Mouse (Mus musculus): ENCODE measurements around the gene Ints11. TPM values are rescaled to one million over a fixed set of nuclear protein-coding genes. Genes with fewer than 3 reads are reported as not detected.

Ints11 gene
- polyA plus RNA-seq, 1 experiment = 68.4 TPM

GRCm38 (mm10) chr4:155831205-155831766 is 38.1 kb upstream of the Ints11 start, which contains the start of gene Aurkaip1:
Aurkaip1 (plus strand) TSS chr4:155831272.
- peak within 1 kb of the TSS; percentile 93 for H3ac ChIP-seq (ENCODE audit: control insufficient read depth, insufficient read length, low read depth)
- H3K4me3 ChIP-seq (ENCODE audit: insufficient read depth, poor library complexity, severe bottlenecking) = peak within 1 kb of the TSS; percentile 74
- no peaks in the 10 kb centered on the region for H3K27me3 ChIP-seq (ENCODE audit: control insufficient read depth, insufficient read depth, insufficient read length)
- peaks cover 29% of the 10 kb centered on the region for H3K36me3 ChIP-seq (ENCODE audit: control insufficient read depth, insufficient read depth)
- H3K79me3 ChIP-seq (ENCODE audit: low read depth) = peaks cover 16% of the 10 kb centered on the region
- peaks cover 19% of the 10 kb centered on the region for H3K79me2 ChIP-seq (ENCODE audit: control insufficient read depth, insufficient read depth)
- no peak for TF ChIP-seq USF1 (IDR thresholded peaks at IDR 0.05; ENCODE audit: low read depth)
- peak; percentile 94 for TF ChIP-seq CTCF (IDR thresholded peaks at IDR 0.05; ENCODE audit: control insufficient read depth, insufficient read depth, insufficient read length)
- no peak for TF ChIP-seq MYOG (IDR thresholded peaks at IDR 0.05; ENCODE audit: control insufficient read depth, extremely low read depth, insufficient read length)
- TF ChIP-seq MAX (IDR thresholded peaks at IDR 0.05) = peak; percentile 37
- no peak for TF ChIP-seq MYOD1 (IDR thresholded peaks at IDR 0.05; ENCODE audit: control insufficient read depth, insufficient read length, low read depth)
- no peak for TF ChIP-seq FOSL1 (IDR thresholded peaks at IDR 0.05; ENCODE audit: insufficient read depth, low read length, poor library complexity, severe bottlenecking)
- TF ChIP-seq CEBPB (IDR thresholded peaks at IDR 0.05; ENCODE audit: low read depth) = no peak

GRCm38 (mm10) chr4:155831831-155832230 is 37.5 kb upstream of the Ints11 start:
- Histone ChIP-seq H3K79me3 (ENCODE audit: low read depth) (peaks cover 16% of the 10 kb centered on the region), H3ac (ENCODE audit: control insufficient read depth, insufficient read length, low read depth) (peak overlapping the region; percentile 93), H3K79me2 (ENCODE audit: control insufficient read depth, insufficient read depth) (peaks cover 19% of the 10 kb centered on the region), H3K36me3 (ENCODE audit: control insufficient read depth, insufficient read depth) (peaks cover 24% of the 10 kb centered on the region), H3K4me3 (ENCODE audit: insufficient read depth, poor library complexity, severe bottlenecking) (peak overlapping the region; percentile 74), H3K27me3 (ENCODE audit: control insufficient read depth, insufficient read depth, insufficient read length) (no peaks in the 10 kb centered on the region)
- no peak for TF ChIP-seq CTCF (IDR thresholded peaks at IDR 0.05; ENCODE audit: control insufficient read depth, insufficient read depth, insufficient read length)

GRCm38 (mm10) chr4:155832321-155832720 is 37.0 kb upstream of the Ints11 start:
- H3K79me3 ChIP-seq (ENCODE audit: low read depth) = peaks cover 16% of the 10 kb centered on the region
- peaks cover 19% of the 10 kb centered on the region for H3K36me3 ChIP-seq (ENCODE audit: control insufficient read depth, insufficient read depth)
- peak overlapping the region; percentile 93 for H3ac ChIP-seq (ENCODE audit: control insufficient read depth, insufficient read length, low read depth)
- TF ChIP-seq MYOD1 (IDR thresholded peaks at IDR 0.05; ENCODE audit: control insufficient read depth, insufficient read length, low read depth) (no peak), CTCF (IDR thresholded peaks at IDR 0.05; ENCODE audit: control insufficient read depth, insufficient read depth, insufficient read length) (no peak), MYOG (IDR thresholded peaks at IDR 0.05; ENCODE audit: control insufficient read depth, extremely low read depth, insufficient read length) (no peak)
- H3K27me3 ChIP-seq (ENCODE audit: control insufficient read depth, insufficient read depth, insufficient read length) = no peaks in the 10 kb centered on the region
- peak overlapping the region; percentile 74 for H3K4me3 ChIP-seq (ENCODE audit: insufficient read depth, poor library complexity, severe bottlenecking)
- H3K79me2 ChIP-seq (ENCODE audit: control insufficient read depth, insufficient read depth) = peaks cover 19% of the 10 kb centered on the region

- Histone ChIP-seq H3ac (ENCODE audit: control insufficient read depth, insufficient read length, low read depth) (no peak overlapping the region), H3K79me2 (ENCODE audit: control insufficient read depth, insufficient read depth) (peaks cover 19% of the 10 kb centered on the region), H3K27me3 (ENCODE audit: control insufficient read depth, insufficient read depth, insufficient read length) (no peaks in the 10 kb centered on the region), H3K79me3 (ENCODE audit: low read depth) (peaks cover 16% of the 10 kb centered on the region), H3K4me3 (ENCODE audit: insufficient read depth, poor library complexity, severe bottlenecking) (no peak overlapping the region), H3K36me3 (ENCODE audit: control insufficient read depth, insufficient read depth) (peaks cover 11% of the 10 kb centered on the region)
- TF ChIP-seq CTCF (IDR thresholded peaks at IDR 0.05; ENCODE audit: control insufficient read depth, insufficient read depth, insufficient read length) (no peak), FOSL1 (IDR thresholded peaks at IDR 0.05; ENCODE audit: insufficient read depth, low read length, poor library complexity, severe bottlenecking) (no peak), MYOG (IDR thresholded peaks at IDR 0.05; ENCODE audit: control insufficient read depth, extremely low read depth, insufficient read length) (no peak), MYOD1 (IDR thresholded peaks at IDR 0.05; ENCODE audit: control insufficient read depth, insufficient read length, low read depth) (no peak)
Measured at GRCm38 (mm10) chr4:155833234-155833633, 36.1 kb upstream of the Ints11 start.

GRCm38 (mm10) chr4:155833836-155834235 is 35.5 kb upstream of the Ints11 start:
- Histone ChIP-seq H3K4me3 (ENCODE audit: insufficient read depth, poor library complexity, severe bottlenecking) (no peak overlapping the region), H3ac (ENCODE audit: control insufficient read depth, insufficient read length, low read depth) (no peak overlapping the region), H3K79me3 (ENCODE audit: low read depth) (peaks cover 16% of the 10 kb centered on the region), H3K27me3 (ENCODE audit: control insufficient read depth, insufficient read depth, insufficient read length) (no peaks in the 10 kb centered on the region), H3K79me2 (ENCODE audit: control insufficient read depth, insufficient read depth) (peaks cover 19% of the 10 kb centered on the region), H3K36me3 (ENCODE audit: control insufficient read depth, insufficient read depth) (peaks cover 11% of the 10 kb centered on the region)
- TF ChIP-seq CTCF (IDR thresholded peaks at IDR 0.05; ENCODE audit: control insufficient read depth, insufficient read depth, insufficient read length) (peak; percentile 42), MYOG (IDR thresholded peaks at IDR 0.05; ENCODE audit: control insufficient read depth, extremely low read depth, insufficient read length) (no peak), FOSL1 (IDR thresholded peaks at IDR 0.05; ENCODE audit: insufficient read depth, low read length, poor library complexity, severe bottlenecking) (no peak)

DNA sequence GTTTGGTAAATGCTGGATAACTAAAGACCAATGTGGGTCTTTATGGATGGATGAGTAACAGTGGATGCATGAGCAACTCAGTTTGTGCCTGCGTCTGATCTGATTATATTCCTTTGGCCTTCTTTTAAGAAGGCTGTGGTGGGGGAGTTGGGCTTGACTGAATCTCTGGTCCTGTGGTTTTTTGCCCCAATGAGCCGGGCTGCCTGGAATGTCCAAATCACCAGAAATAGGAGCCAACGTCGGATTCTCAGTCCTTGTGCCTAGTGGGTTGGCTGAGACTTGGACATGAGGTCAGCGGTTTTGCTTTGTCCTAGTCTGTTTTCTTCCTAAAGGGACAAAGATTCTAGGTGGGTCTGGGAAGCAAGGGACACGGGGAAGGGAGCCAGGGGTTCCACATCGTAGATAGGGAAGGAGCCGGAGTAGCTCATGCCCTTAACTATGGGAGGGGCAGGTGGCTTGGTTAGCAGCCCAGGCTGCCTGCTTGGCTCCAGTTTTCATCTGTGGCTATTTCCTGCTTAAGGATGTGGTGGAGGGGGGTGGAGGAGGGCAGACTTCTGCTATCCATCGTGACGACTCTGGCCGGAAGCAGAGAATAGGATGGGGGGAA is 31.8 kb upstream of the Ints11 start:
- Histone ChIP-seq H3K79me2 (ENCODE audit: control insufficient read depth, insufficient read depth) (peaks cover 22% of the 10 kb centered on the region), H3K36me3 (ENCODE audit: control insufficient read depth, insufficient read depth) (peaks cover 14% of the 10 kb centered on the region), H3K4me3 (ENCODE audit: insufficient read depth, poor library complexity, severe bottlenecking) (no peak overlapping the region), H3ac (ENCODE audit: control insufficient read depth, insufficient read length, low read depth) (peak overlapping the region; percentile 14), H3K27me3 (ENCODE audit: control insufficient read depth, insufficient read depth, insufficient read length) (no peaks in the 10 kb centered on the region), H3K79me3 (ENCODE audit: low read depth) (peaks cover 13% of the 10 kb centered on the region)
- TF ChIP-seq CEBPB (IDR thresholded peaks at IDR 0.05; ENCODE audit: low read depth) = no peak
- TF ChIP-seq USF1 (IDR thresholded peaks at IDR 0.05; ENCODE audit: low read depth) = no peak
- TF ChIP-seq MYOD1 (IDR thresholded peaks at IDR 0.05; ENCODE audit: control insufficient read depth, insufficient read length, low read depth) = no peak
- TF ChIP-seq MAX (IDR thresholded peaks at IDR 0.05) = peak; percentile 17
- no peak for TF ChIP-seq FOSL1 (IDR thresholded peaks at IDR 0.05; ENCODE audit: insufficient read depth, low read length, poor library complexity, severe bottlenecking)
